Mouse (Mus musculus) bone marrow, adult 2 months (tissue): ENCODE results near the gene Aff1. TPM values are rescaled to one million over a fixed set of nuclear protein-coding genes. Genes with fewer than 3 reads are reported as not detected.

Source experiments
- H3K27ac ChIP-seq: fragments of 200-500 bp; 2 replicates; pipeline ENCODE4 v1.5.1; 2012; ENCODE audit warnings: low read depth, mild to moderate bottlenecking, control low read depth, inconsistent platforms, low read length; ENCODE audit not compliant: control insufficient read depth, poor library complexity, insufficient read depth
- H3K4me1 ChIP-seq: fragments of 200-500 bp; 2 replicates; pipeline ENCODE4 v1.6.1; 2011; ENCODE audit warnings: low read length; ENCODE audit not compliant: control insufficient read depth, insufficient read depth
- H3K4me3 ChIP-seq: fragments of 200-500 bp; replicated peaks from 2 replicates; pipeline ENCODE3; 2011; ENCODE audit warnings: mild to moderate bottlenecking, low read depth, low read length, control low read depth; ENCODE audit not compliant: control insufficient read depth
- CTCF ChIP-seq: fragments of 200-500 bp; IDR thresholded peaks from 2 replicates; pipeline ENCODE4 v1.5.1; 2011; ENCODE audit warnings: low read length, control low read depth; ENCODE audit not compliant: control insufficient read depth, insufficient read depth
- POLR2A ChIP-seq: fragments of 200-500 bp; IDR thresholded peaks from 2 replicates; pipeline ENCODE4 v1.6.1; 2011; ENCODE audit warnings: low read depth, mild to moderate bottlenecking, control low read depth, low read length, borderline replicate concordance; ENCODE audit not compliant: control insufficient read depth
- WGBS: fragments of 180-500 bp; shearing (Covaris S2); methylation state at CpG from one replicate; pipeline ENCODE4 v1.1.7; 2018; 5-methylcytosine and 5-hydroxymethylcytosine counted together
- polyA plus RNA-seq: library from polyadenylated mRNA; stranded (reverse); fragments of >200 nt; gene quantifications from 2 replicates; pipeline ENCODE4 v1.2.4, GENCODE M21; 2011; ENCODE audit warnings: low replicate concordance; ENCODE audit not compliant: missing spikeins, insufficient read depth, insufficient read length

Gene Aff1
- polyA plus RNA-seq, 1 experiment, result 41.4 TPM

- 87% methylated on average over 7 of the region's 7 CpGs for WGBS
- TF ChIP-seq CTCF (no peak), POLR2A (no peak)
Observed at GRCm38 (mm10) chr5:103749465-103750285, 57.5 kb downstream of the Aff1 start.

DNA sequence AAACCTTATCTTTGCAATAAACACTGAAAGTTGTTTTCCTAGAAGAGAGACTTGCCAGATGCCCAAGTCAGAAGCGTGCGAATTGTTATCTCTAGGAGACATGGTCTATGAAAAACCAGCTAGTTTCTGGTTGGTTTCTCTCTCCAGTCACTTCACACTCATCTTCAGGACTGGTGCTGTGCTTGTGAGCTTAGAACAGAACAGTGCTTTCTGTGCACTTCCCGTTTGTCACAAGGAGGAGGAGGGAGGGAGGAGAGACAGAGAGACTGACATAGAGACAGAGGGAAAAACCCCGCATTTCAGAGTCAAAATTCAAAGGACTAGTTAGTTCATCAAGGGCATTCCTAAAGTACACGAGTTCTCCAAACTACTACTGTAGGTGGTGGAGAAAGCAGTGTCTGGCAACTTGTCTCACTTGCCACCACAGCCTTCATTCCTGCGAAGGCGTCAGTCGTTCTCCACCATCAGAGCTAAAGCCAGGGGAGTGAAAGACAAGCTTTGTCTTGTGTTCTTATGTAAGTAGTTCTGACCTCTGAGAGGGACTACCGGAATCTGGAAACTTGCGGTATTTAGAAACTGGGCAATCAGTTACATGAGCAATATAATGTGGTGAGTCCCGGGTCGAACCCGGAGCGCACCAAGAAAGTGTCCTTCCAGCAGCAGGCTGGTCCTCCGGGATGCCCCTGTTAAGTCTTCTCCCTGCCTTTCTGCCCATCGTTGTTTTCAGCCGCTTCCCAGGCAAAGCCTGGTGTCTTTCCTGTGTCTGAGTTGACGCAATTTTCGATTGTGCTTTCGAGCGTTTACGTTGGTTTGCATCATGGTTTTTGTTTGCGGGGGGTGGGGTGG lies 60.7 kb downstream of the Aff1 start:
- TF ChIP-seq POLR2A, result no peak
- TF ChIP-seq CTCF, result no peak
- H3K4me1 ChIP-seq, result peaks cover 15% of the 10 kb centered on the region
- peak overlapping the region; percentile 86 for H3K4me3 ChIP-seq
- 1% methylated on average over 23 of the region's 23 CpGs for WGBS
- H3K27ac ChIP-seq, result peak overlapping the region; percentile 94

More at GRCm38 (mm10) chr5:103749465-103750285, 57.5 kb downstream of the Aff1 start:
- peaks cover 13% of the 10 kb centered on the region for H3K4me1 ChIP-seq
- H3K27ac ChIP-seq, result peak overlapping the region; percentile 74
- no peak overlapping the region for H3K4me3 ChIP-seq

DNA sequence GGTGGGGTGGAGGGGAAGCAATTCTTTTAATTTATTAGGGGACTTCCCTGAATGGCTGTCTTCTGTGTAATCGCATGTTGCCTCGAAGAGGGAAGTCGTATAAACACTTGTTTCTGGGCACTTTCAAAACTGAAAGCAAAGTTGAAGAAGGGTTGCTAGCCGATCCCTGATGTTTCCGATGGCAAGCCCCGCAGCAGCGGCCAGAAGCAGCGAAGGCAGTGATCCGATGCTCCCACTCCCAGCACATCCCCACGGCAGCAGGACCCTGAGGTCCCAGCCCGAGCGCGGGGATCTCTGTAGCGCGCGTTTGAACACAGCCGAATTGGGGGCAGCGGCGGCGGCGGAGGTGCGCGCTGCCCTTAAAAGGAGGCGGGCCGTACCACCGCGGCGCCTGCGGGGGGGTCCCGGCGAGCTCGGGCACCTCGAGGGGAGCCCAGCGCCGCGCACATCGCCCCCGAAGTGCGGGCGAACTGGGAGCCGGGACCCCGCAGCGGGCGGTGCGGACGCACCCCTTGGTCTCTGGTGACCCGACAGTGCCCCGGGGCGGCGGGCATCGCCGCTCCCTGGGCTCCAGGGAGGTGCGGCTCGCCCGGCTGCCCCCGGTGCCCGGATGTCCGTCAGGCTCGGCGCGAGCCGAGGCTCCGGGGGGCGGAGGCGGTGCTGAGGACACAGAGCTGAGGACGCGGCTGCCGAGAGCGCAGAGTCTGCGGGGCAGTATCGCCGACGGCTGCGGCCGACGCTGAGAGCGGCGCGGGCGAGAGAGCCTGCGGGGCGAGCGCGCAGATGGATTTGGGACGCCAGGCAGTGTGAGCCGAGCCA lies 61.5 kb downstream of the Aff1 start:
- H3K4me1 ChIP-seq, result peaks cover 15% of the 10 kb centered on the region
- peak overlapping the region; percentile 100 for H3K27ac ChIP-seq
- TF ChIP-seq CTCF, result no peak
- peak; percentile 98 for TF ChIP-seq POLR2A
- under 1% methylated on average over 86 of the region's 86 CpGs for WGBS
- H3K4me3 ChIP-seq, result peak overlapping the region; percentile 86

DNA sequence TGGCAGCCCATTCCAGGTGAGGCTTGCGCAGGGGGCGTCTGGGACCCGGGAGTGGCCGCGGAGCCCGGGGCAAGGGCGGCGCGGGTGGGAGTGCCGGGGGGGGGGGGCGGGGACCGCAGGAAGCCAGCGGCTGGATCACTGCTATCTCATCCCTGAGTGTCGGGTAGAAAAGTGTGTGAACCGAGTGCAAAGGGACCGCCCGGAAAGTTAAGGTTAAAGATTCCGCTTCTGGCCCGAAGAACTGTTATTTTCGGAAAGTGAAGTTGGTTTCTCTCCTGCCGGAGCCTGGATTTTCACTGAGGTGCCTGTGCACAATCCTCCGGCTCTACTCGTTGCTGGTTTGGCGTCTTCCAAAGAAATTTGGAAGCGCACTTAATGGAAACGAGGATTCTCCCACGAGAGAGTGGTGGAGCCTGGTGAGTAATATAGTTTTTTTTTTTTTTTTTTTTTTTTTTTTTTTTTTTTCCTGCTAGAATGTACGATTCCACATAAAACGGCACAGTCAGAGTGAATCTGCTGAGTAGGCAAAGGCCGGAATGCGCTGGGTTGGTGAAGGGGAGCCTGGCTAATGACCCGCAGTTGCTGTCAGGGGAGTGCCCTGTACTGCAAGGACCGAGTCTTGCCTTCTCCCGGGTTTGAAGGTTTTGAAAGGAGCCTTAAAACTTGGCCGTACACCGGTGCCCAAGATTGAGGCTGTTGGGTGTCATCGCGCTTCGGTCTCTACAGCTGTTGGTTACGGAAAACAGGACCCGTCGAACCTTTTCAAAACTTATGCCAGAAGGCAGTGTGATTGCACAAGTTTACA lies 62.4 kb downstream of the Aff1 start:
- 1% methylated on average over 39 of the region's 42 CpGs for WGBS
- Histone ChIP-seq H3K4me3 (peak overlapping the region; percentile 86), H3K4me1 (peaks cover 14% of the 10 kb centered on the region), H3K27ac (peak overlapping the region; percentile 100)
- TF ChIP-seq CTCF, result no peak
- TF ChIP-seq POLR2A, result no peak

DNA sequence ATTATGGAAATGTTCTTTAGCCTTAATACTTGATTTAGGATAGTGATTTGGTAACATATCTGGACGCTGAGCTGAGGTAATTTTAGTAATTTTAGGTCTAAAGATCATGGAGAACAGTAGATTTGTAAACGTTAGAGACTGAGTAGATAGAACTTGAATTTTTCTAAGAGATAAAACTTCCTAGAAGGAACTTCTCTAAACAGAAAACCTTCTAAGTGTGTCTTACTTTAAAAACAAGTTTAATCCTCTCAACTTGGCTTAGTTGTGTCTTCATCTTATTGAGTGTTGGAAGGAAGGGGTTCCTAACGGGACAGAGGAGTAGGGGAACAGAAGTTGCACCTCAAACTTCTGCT lies 62.9 kb downstream of the Aff1 start:
- TF ChIP-seq CTCF (no peak), POLR2A (no peak)
- peak overlapping the region; percentile 86 for H3K4me3 ChIP-seq
- H3K4me1 ChIP-seq, result peaks cover 12% of the 10 kb centered on the region; the same call in 1 of the 2 replicates
- WGBS, result 2% methylated on average over 3 of the region's 3 CpGs
- peak overlapping the region; percentile 100 for H3K27ac ChIP-seq

DNA sequence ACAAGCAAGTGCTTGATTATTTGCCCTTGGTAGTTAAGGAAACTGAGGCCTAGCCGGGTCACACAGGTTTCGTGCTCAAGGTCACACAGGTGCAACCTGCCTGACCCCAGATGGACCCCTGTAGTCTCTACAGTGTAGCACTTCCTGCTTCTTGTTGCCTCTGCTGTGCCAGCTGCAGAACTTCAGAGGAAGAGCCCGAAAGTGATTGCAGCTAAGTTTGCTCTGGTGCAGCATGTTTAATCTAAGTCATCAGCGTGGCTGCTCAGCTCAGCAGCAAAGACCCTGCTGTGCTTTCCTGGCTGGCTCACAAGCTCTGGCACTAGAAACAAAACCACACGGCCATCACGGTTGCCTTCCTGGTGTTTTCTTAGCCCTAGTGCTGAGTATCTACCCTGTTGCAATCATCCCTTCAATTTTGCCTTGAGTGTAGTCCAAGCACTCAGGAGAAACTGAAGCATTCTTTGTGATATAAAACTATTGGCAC lies 64.1 kb downstream of the Aff1 start:
- peaks cover 12% of the 10 kb centered on the region; the same call in 1 of the 2 replicates for H3K4me1 ChIP-seq
- no peak for TF ChIP-seq CTCF
- no peak for TF ChIP-seq POLR2A
- H3K4me3 ChIP-seq, result peak overlapping the region; percentile 37
- 4% methylated on average over 6 of the region's 6 CpGs for WGBS
- H3K27ac ChIP-seq, result peak overlapping the region; percentile 44

GRCm38 (mm10) chr5:103758491-103758890 lies 66.3 kb downstream of the Aff1 start:
- no peak overlapping the region for H3K27ac ChIP-seq
- peaks cover 17% of the 10 kb centered on the region for H3K4me1 ChIP-seq
- TF ChIP-seq POLR2A (no peak), CTCF (no peak)
- 39% methylated on average over 4 of the region's 4 CpGs for WGBS
- no peak overlapping the region for H3K4me3 ChIP-seq
